Mouse (Mus musculus) layer of hippocampus, adult 8-10 months (tissue): Measurements from ENCODE around the gene 4930562C15Rik. TPM values are rescaled to one million over a fixed set of nuclear protein-coding genes. Genes with fewer than 3 reads are reported as not detected.

Source experiments
- DNase-seq, 2 experiments: peaks; one replicate each; pipeline ENCODE4 v3.0.0; 2022; ENCODE audit warnings: low spot score in 2 of 2
- total RNA-seq, 4 experiments: library from RNA; stranded (reverse); gene quantifications; 2 replicates each; pipeline ENCODE4 v1.2.4; 2022

Gene 4930562C15Rik
- total RNA-seq, 4 experiments from 2014 or later = not detected

DNA sequence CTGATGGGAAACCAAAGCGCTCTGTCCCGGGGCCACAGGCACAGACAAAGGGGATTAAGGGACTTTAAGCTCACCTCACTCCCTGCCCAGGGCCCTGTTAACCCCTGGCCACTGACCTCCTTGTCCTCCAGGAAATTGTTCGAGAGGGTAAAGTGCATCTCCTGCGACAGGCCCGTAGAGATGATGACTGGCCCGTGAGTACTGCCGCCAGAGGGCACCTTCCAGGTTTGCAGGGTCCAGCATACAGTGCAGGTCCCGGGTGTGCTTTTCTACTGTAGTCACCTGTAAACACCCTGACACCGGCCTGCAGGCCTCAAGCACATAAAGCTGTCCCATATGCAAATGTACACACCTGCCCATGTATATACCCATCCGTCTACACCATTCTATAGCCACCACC, 26.2 kb downstream of the 4930562C15Rik start:
- no peak for DNase-seq

GRCm38 (mm10) chr16:4862863-4863483, 27.8 kb downstream of the 4930562C15Rik start:
- peak in 1 of 2 experiments; percentile 65 for DNase-seq

DNA sequence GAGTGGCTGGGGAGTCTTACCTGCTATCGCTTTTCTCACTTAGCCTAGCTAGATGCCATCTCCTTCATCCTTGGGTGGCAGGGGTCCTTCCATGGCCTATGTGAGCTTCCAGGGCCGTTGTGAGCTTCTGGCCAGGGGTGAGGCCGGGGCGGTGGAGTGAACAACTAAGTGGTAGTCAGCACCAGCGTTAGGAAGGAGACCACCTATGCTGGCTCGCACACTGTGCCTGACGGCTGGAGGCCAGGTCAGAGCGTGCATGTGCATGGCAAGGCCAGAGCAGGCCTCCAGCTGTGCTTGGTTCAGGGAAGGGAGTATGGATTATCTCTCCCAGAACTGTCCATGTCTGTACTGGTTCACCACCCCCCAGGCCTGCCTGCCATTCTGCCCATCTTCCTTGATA, 28.5 kb downstream of the 4930562C15Rik start:
- no peak for DNase-seq

DNA sequence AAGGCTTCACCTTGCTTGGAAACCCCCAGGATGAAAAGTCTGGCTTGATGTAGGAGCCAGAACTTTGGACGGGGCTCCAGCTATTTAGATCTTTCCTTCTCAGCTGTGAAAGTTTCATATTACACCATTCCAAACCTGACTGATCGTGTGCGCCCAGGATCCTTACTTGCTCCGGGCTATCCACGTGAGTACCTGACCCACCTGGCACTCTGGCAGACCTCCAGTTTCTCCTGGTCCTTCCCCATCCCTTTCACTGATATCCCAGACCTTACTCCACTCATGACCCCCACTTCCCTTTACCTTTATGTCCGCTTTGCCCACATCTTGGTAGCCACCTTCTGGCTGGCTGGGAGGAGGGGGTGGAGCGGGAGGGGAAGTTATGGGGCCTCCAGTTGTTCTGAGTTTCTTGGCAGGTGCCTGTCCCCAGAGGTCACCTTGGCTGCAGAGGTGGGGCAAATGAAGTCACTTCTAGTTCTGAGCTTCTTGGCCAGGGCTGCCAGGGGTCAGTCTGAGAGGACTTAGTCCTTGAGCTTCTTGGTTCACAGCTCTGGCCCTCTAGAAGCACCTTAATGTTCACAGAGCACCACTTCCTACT, 31.0 kb downstream of the 4930562C15Rik start:
- no peak for DNase-seq

- DNase-seq = no peak
Observed at GRCm38 (mm10) chr16:4870490-4870889, 35.3 kb downstream of the 4930562C15Rik start.

DNA sequence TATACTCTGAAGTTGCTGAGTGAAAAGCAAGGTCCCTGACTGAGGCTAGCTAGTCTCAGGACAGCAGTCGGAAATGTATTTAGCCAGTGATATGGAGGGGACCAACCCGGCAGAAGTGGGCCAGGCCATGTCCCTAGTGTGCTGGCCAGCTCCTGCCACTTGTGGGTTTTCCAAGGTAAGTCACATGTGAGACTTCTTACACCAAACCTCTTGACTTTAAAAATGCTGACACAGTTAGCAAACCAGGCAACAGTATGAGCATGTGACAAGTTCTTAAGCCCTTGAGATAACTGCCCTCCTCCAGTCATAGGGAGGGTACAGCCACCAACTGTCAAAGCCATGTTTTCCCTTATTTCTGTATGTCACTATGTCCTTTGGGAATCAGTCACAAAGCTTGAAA, 36.7 kb downstream of the 4930562C15Rik start:
- DNase-seq = no peak

DNA sequence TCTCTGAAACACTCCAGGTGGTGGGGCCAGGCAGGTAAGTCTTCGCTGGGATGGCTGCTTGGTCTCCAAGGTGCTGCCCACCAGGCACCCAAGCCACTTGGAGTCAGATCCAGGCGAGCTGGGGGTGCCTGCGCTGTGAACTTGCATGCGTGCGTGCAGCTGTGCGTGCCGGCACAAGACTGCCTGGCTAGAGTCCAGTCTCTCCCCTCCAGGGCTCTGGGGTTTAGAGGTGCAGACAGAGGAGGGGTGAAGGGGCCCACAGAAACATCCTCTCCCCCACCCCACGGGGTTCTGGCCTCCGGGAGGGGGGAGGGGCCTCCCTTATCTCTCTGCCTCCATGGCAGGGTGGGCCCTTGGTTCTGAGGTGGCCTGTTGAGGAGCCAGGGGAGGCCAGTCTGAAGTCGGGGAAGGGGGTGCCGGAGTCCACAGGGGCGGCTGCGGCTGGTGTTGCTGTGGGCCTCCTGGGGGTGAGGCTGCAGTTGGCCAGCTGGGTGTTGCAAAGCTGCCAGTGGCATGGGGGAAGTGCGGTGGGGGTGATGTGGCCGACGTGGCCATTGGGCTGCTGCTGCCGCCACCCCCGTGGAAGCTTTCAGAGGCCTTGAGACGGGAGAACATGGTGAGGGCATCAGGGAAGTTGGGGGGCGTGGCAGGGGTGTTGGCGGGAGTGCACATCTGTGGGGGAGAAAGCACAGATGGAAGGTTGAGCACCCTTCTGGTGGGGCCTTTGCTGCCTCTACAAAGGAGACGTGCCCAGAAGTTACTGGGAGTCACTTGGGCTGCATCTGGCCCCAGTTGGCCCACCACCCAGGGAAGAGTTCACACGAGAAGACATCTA, 40.2 kb downstream of the 4930562C15Rik start:
- no peak for DNase-seq

DNA sequence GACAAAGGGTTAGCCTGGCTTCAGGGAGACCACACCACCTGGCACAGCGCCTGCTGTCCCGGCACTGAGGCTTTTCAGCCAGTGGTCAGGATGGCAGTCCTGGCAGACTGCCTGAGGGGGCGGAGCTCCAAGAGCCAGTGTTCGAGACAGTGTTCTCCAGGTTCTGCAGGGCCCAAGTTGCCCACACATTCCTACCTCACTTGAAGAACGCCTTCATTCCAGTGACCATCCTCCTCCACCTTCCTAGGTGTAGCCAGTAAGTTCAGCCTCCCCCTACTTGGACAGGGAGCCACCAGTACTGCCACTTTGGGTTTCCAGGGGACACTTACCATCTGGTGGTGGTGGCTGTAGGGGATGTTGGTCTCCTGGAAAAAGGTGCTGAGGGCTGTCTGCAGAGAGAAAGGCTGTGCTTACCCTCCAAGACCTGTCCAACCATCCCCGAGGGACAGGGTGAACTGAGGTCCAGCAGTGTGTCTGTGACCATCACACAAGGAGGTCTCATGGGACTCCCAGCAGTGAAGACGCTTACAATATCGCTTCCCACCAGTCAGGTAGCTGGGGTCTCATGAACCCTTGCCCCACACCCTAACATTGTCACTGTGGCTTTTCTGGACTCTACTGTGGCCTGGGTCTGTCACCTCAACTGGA, 40.9 kb downstream of the 4930562C15Rik start:
- DNase-seq = peak in 1 of 2 experiments; percentile 55

DNA sequence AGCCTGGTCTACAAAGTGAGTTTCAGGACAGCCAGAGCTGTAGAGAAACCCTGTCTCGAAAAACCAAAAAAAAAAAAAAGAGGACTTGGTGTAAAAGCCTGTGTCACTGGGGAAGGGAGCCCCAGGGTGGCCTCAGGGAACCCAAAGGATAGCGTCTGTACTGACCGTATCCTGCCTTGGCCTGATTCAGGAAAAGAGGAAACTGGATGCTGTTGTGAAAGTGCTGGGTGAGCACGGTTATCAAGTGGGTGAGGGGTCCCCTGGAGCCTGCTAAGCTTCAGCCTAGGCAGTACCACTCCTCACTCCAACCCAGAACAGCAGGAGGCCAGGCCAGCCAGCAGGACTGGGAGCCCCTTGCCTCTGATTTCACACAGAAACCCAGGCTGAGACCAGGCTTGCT, 42.0 kb downstream of the 4930562C15Rik start:
- DNase-seq = no peak

DNA sequence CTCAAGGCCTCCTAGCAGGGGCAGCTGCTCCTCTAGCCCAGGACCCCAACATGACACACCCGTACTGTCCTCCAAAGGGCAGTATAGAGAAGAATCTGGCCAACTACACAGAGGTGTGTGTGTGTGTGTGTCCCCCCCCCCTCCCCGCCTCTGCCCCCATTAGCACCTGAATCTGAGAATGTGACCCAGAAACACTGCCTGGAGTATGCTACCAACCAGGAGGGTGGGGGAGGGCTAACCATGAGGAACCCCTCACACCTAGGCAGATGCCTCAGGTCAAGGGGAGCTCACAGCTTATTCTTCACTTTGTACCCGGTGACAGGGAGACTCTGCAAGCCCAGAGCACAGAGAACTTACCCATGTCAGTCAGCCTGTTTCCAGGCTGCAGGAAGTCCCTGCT, 42.5 kb downstream of the 4930562C15Rik start:
- no peak for DNase-seq

DNA sequence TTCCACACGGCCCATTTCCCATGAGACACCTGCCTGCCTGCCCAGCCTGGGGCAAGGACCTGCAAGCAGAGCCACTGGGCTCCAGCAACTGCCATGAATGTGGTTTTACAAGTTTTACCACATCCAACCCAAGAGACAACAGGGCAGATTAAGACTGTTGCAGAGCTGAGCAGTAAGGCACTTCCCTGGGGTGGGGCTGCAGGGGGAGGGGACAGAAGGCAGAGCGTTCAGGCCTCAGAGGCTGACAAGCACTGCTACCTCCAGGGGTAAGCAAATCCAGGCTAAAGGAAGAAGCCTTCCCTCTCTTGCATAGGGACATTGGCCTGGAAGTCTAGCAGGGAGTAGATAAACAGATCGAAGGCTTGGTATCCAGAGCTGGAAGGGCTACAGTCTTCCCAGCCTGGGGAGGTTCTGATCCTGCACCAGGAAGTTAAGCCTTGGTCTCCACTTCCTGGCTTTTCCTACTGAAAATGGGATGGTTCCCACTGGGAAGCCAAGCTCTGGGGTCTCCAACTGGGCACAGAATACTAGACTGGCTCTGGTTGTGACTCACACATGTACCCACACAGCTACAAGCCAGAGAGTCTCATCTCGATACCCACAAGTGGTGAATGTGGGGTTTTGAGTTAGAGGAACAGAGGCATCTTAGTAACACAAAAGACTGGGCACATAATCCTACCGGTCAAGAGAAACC, 43.1 kb downstream of the 4930562C15Rik start:
- DNase-seq = no peak

DNA sequence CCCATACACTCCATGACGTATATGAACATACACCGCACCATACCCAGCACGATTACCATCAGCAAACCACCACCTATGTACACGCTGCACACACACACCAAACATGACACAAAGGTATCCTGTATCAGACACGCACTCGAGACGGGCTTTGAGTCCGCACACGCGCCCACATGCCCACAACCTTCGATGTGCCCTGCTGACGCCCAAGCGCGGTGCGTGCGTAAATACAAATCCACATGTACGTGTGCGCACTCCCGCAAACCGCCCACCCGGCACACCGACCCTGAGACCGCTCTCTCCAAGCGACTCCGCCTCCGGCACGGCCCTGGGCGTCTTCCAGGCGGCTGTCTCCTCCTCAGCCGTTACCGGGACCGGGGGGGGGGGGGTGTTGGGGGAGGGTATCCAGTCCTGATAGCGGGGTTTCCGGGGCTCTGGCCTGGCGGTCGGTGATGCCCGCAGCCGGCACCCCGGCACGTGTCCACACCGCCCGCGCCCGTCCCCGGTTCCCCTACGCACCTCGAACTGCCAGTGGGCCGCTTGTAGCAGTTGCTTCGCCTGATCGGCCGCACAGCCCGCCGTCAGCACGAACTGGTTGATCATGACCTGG, 44.0 kb downstream of the 4930562C15Rik start:
- peak in 1 of 2 experiments; percentile 48 for DNase-seq

- DNase-seq = peak; percentile 88 to 92
Observed at GRCm38 (mm10) chr16:4879708-4880124, 44.5 kb downstream of the 4930562C15Rik start.

DNA sequence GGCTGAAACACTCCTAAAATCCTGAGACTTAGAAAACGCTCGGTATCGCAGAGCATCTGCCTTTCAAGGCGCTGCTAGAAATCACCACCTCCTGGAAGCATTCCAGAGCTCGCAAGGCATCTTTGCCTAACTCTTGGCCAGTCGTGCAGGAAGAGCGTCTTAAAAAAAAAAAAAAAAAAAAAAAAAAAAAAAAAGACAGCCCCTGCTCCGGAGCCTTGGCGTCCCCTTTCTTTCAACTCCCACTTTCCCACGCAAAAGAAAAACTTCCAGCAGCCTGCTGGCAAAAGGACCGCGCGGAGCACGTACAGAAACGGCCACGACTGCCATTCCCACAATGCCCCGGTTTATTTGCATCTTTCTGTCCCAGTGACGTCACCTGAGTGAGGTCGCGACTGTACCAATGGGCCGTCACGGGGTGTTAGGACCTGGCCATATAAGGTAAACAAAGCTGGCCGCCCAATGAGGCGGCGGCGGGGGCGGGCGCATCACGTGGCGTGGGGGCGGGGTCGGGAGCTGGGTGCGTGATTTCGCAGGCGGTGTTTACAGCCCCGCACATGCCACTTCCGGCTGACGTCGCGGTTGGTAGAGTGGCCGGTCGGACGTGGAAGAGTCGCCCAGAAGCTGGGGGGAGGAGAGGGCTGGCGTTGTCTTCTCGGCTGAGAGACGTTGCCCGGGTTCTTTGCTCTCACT, 45.1 kb downstream of the 4930562C15Rik start, which contains the start of gene Ubald1:
Ubald1 (minus strand) TSS at position 180 of the 690 bp plus-strand sequence.
- peak; percentile 98 to 99 for DNase-seq

DNA sequence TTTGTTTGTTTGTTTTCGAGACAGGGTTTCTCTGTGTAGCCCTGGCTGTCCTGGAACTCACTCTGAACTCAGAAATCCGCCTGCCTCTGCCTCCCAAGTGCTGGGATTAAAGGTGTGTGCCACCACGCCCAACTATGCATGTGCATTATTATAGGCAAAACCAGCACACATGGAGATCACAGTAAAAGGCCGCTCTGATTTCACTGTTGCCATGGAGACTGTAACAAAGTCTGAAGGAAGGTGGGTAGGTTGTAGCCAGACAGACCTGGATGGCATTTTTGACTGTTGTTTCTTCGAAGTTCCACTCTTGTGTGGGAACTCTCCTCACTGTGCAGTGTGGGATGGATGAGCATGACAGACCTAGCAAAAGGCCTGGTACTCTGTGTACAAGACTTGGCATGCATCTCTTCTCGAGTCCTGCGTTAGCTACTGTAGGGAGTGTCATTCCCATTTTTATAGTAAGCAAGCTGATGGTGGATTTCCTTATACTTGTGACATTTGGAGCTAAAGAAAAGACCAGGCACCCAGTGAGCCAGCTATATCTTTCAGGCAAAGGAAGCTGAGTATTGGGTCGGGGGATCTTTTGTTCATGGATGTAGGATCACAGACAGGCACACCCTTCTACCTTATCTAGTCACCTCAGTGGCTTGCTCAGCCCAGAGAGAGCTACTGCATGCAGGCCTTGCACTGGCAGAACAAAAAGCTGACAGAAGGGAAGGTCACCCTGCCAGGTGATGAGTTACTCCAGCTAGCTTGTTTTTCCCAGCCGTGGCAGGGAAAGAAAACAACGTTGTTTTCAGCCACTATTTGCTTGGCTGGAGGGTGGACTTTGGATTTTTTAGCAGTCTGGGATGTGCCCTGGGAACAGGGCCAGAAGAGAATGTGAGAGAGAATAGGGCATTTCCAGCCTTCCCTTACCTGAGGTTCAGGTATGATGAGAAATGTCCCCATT, 46.5 kb downstream of the 4930562C15Rik start:
- DNase-seq = peak in 1 of 2 experiments; percentile 34

DNA sequence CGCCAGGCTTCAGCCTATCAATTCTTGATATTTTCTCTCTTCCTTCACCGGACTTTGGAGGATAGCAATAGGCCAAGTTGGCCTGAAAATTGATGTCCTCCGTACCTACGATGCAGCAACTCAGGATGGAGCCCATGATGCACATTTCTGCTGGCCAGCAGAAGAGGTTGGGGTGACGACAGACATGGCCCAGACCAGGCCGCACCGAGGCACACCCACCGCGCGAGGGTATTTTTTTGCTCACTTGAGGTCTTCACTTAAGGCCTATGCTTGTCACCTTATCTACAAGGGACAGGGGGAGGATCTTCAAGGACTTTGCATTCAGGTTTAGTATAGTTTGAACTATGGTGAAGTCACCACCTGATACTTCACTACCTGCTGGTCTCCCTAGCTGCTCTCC, 49.7 kb downstream of the 4930562C15Rik start:
- no peak for DNase-seq

GRCm38 (mm10) chr16:4885760-4886689, 50.8 kb downstream of the 4930562C15Rik start, which contains the start of gene Mgrn1:
TSS of gene Mgrn1 (plus strand) at chr16:4886249.
- peak; percentile 74 to 83 for DNase-seq

DNA sequence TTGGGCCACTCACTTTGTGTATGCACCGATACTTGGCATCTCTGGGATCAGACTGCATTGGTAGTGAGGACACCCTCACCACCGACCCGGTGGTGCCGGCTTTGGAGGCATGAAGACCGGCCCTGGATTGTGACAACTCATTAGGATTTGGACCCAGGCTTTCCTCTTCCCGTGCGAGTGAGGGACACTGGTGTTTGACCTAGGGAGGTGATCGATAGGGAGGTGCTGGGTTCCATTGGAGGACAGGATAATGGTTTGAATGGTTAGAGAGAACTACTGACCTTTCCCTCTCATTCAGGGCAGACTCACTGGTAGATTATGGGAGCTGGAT, 51.4 kb downstream of the 4930562C15Rik start:
- DNase-seq = no peak
